Mouse (Mus musculus): ENCODE measurements around the gene Tlr13.

DNA sequence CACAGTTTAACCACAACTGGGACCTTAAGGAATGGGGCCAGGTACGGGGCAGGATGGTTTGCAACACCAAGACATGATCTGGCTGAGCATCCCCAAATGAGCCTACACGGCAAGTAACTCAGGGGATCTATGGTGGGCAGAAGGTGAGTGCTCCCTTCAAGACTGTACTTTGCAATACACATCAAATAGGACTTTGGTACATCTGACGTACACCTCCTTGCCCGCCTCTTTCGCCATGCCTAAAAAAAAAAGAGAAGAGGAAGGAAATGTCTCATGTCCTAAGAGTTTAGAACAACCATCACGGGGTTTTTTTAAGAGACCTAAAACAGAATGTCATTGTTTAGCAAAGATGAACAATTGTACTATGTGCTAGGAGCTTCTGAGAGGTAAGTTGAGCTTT is at the start of gene Tlr13:
- TF ChIP-seq CTCF (IDR thresholded peaks at IDR 0.05; ENCODE audit: low read depth) (no peak), EP300 (IDR thresholded peaks at IDR 0.05; ENCODE audit: low read depth) (no peak)
